Mouse (Mus musculus) forebrain, embryonic 16.5 days (tissue): ENCODE results near the gene Clptm1. TPM values are rescaled to one million over a fixed set of nuclear protein-coding genes. Genes with fewer than 3 reads are reported as not detected.

Experiments used
- ATAC-seq: fragments of 200-750 bp; cut with Nextera tagmentation; 2 replicates; pipeline ENCODE4 v1.8.0; 2017; ENCODE audit warnings: mild to moderate bottlenecking, moderate library complexity
- H3K27ac ChIP-seq: fragments of 300-500 bp; sonication (generic); 2 replicates; pipeline ENCODE4 v1.5.1; 2014; ENCODE audit warnings: low read length, control low read depth
- H3K27me3 ChIP-seq: fragments of 300-500 bp; sonication (generic); replicated peaks from 2 replicates; pipeline ENCODE4 v1.6.1; 2014; ENCODE audit warnings: low read length; ENCODE audit not compliant: control insufficient read depth, insufficient read depth
- H3K36me3 ChIP-seq: fragments of 300-500 bp; sonication (generic); 2 replicates; pipeline ENCODE4 v1.6.1; 2014; ENCODE audit not compliant: control insufficient read depth, insufficient read depth
- H3K4me1 ChIP-seq: fragments of 300-500 bp; sonication (generic); replicated peaks from 2 replicates; pipeline ENCODE4 v1.6.1; 2014; ENCODE audit warnings: low read length; ENCODE audit not compliant: control insufficient read depth, insufficient read depth
- H3K4me2 ChIP-seq: fragments of 300-500 bp; sonication (generic); 2 replicates; pipeline ENCODE4 v1.6.1; 2014; ENCODE audit warnings: mild to moderate bottlenecking, low read length, control low read depth
- H3K4me3 ChIP-seq: fragments of 300-500 bp; sonication (generic); replicated peaks from 2 replicates; pipeline ENCODE4 v1.5.1; 2014; ENCODE audit warnings: mild to moderate bottlenecking, low read length, control low read depth
- H3K9ac ChIP-seq: fragments of 300-500 bp; sonication (generic); replicated peaks from 2 replicates; pipeline ENCODE4 v1.6.1; 2014; ENCODE audit warnings: low read depth, low read length, control low read depth
- H3K9me3 ChIP-seq: fragments of 300-500 bp; sonication (generic); 2 replicates; pipeline ENCODE4 v1.6.1; 2016; ENCODE audit warnings: low read length; ENCODE audit not compliant: control insufficient read depth
- WGBS: fragments of 180-500 bp; shearing (Covaris S2); extraction: QIAGEN DNeasy Blood & Tissue Kit; methylation state at CpG from one replicate; pipeline ENCODE4 v1.1.7; 2014; 5-methylcytosine and 5-hydroxymethylcytosine counted together
- polyA plus RNA-seq: library from polyadenylated mRNA; unstranded; fragments of >200 nt; fragmentation: Nextera tagmentation; extraction: Ambion mirVana; gene quantifications from 2 replicates; pipeline ENCODE4 v1.2.1, GENCODE M21; 2015

The Clptm1 gene
- polyA plus RNA-seq, 1 experiment from 2014 or later: 92.5 TPM

DNA sequence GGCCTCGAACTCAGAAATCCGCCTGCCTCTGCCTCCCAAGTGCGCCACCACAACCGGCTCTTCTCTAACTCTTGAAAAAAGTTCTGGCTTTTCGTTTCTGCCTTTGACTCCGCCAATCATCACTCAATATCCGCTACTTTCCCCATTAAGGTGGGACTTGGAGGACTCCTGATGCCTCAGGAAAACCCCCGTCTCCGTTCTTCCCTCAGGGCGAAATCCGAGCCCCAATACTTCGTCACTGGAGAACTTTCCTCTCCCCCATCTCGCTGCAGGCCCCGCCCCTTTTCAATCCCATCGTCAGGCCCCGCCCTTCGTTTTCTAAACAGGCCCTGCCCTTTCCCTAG, 36.7 kb downstream of the Clptm1 start:
- H3K9me3 ChIP-seq: no peaks in the 10 kb centered on the region
- H3K9ac ChIP-seq: no peak overlapping the region
- no peak for ATAC-seq
- peak overlapping the region; percentile 65 for H3K4me3 ChIP-seq
- H3K27me3 ChIP-seq: no peaks in the 10 kb centered on the region
- peak overlapping the region; percentile 94 for H3K4me2 ChIP-seq
- no peak overlapping the region for H3K27ac ChIP-seq
- H3K4me1 ChIP-seq: peaks cover 8% of the 10 kb centered on the region
- WGBS: 15% methylated on average over 17 of the region's 17 CpGs
- H3K36me3 ChIP-seq: 0 out of 2 replicates have a peak, but pooled peaks cover 2% of the 10 kb centered on the region

DNA sequence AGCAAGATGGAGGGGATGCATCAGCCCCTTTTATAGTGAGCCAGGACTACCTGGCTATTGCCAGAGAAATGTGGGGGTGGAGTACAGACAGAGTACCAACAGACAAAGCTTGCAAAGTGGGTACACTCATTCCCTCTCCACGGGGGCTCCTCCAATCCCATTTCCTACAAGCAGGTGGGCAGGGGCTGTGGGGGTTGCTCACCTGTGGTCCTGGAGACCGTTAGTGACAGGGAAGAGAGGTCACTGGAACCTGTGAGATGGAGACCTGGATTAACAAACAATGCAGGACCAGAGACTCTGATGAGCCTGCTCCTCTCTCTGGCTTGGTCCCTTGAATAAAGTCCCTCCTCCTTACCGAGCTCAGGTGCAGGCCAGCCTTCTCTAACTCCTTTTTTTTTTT, 37.1 kb downstream of the Clptm1 start:
- H3K4me3 ChIP-seq: no peak overlapping the region
- WGBS: 72% methylated on average over 3 of the region's 3 CpGs
- H3K27me3 ChIP-seq: no peaks in the 10 kb centered on the region
- peak overlapping the region; percentile 94 for H3K4me2 ChIP-seq
- H3K9me3 ChIP-seq: no peaks in the 10 kb centered on the region
- H3K27ac ChIP-seq: no peak overlapping the region
- H3K36me3 ChIP-seq: no peaks in the 10 kb centered on the region
- no peak for ATAC-seq
- no peak overlapping the region for H3K9ac ChIP-seq
- H3K4me1 ChIP-seq: peaks cover 8% of the 10 kb centered on the region

DNA sequence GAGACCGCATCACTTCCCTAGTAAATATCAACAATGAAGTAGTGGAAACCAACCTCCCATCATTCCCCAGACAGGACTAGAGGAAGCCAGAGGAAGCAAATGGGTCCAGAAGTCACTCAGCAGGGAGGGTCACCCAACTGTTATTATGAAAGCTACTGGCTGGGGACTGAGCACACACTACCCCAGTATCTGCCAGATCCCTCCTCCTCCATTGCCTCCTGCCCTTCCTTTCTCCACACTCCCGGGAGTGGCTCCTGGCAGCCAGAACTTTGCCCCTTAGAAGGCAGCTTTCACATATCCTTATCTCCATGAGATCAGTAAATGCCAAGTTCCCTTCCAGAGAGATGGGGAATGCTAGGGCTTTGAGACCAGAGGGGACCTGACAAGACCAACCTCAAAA, 41.4 kb downstream of the Clptm1 start:
- ATAC-seq: no peak
- Histone ChIP-seq H3K4me1 (peaks cover 7% of the 10 kb centered on the region), H3K4me2 (no peak overlapping the region), H3K4me3 (no peak overlapping the region), H3K9me3 (no peaks in the 10 kb centered on the region), H3K27me3 (no peaks in the 10 kb centered on the region), H3K27ac (no peak overlapping the region), H3K9ac (no peak overlapping the region), H3K36me3 (no peaks in the 10 kb centered on the region)
- 80% methylated on average over 2 of the region's 2 CpGs for WGBS

DNA sequence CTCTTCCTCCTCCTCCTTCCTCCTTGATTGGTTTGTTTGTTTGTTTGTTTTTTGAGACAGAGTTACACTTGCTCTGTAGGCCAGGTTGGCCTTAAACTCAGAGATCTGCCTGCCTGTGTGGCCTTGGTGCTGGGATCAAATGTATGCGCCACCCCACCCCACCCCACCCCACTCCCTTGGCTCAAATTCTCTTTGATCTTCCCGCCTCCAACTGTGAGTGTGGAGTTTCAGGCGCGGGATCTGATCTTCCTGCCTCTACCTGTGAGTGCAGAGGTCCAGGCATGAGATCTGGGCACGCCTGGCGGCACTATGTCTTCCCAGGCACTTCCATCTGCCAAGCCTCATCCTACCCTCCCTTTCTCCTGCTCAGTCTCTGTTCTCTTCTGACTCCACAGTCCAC, 42.6 kb downstream of the Clptm1 start:
- H3K4me2 ChIP-seq: no peak overlapping the region
- WGBS: 46% methylated on average over 6 of the region's 6 CpGs
- H3K4me3 ChIP-seq: no peak overlapping the region
- H3K27ac ChIP-seq: no peak overlapping the region
- H3K4me1 ChIP-seq: 0 out of 2 replicates have a peak, but pooled peaks cover 3% of the 10 kb centered on the region
- no peaks in the 10 kb centered on the region for H3K9me3 ChIP-seq
- H3K36me3 ChIP-seq: no peaks in the 10 kb centered on the region
- ATAC-seq: no peak
- H3K9ac ChIP-seq: no peak overlapping the region
- no peaks in the 10 kb centered on the region for H3K27me3 ChIP-seq

DNA sequence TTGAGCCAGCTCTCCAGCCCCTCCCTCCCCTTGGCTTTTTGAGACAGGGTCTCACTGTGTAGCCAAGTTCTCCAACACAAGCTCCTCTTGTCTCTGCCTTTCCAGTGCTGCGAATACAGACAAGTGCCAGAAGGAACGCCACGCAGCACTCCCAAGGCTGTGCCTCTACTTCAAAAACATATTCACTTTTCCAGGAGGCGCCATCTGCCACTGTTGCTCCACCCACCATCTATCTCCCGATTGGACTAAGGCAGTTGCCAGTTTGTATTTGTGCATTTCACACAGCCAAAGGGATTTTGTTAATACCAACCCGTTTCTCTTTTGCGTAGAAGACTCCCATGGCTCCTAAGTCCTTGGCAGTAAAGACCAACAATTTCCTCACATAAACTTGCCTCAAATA, 44.0 kb downstream of the Clptm1 start:
- H3K9ac ChIP-seq: no peak overlapping the region
- H3K27ac ChIP-seq: no peak overlapping the region
- H3K9me3 ChIP-seq: no peaks in the 10 kb centered on the region
- H3K36me3 ChIP-seq: no peaks in the 10 kb centered on the region
- H3K4me2 ChIP-seq: no peak overlapping the region
- 72% methylated on average over 7 of the region's 7 CpGs for WGBS
- no peak overlapping the region for H3K4me3 ChIP-seq
- H3K4me1 ChIP-seq: 0 out of 2 replicates have a peak, but pooled peaks cover 3% of the 10 kb centered on the region
- ATAC-seq: peak; percentile 31; the same call in 1 of the 2 replicates
- H3K27me3 ChIP-seq: no peaks in the 10 kb centered on the region

DNA sequence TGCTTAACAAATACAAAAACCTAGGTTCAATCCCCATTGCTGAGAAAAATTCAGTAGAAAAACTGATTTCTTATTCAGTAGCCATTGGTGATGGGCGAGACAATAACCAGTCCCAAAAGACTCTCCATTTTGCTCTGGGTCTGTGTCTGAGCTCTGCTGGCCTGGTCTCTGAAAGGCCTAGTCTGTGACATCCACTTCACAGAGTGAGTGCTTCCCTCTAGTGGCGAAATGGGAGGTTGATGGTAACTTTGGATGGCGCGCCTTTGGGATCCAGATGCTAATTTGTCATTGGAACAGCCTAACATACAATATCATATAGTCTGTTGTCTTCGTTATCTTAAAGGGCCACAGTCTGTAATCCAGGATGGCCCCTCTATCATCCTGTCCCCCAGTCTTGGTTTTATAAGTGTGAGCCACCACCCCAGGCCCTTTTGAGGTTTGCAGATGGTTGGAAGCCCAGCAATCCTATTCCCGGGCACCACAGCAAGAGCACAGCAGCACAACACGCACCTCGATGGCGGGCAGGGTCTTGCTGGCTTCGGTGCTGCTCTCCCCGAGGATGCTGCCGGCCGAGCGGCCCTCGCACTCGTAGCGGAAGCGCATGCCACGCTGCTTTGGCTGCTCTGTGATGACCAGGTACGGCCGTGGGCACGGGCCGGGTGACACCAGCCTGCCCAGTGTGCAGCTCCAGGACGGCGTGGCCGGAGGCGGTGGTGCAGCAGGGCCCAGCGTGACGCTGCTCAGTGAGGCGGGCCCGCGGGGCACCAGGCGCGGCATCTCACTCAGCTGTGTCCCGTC, 45.6 kb downstream of the Clptm1 start:
- 7% methylated on average over 35 of the region's 35 CpGs for WGBS

DNA sequence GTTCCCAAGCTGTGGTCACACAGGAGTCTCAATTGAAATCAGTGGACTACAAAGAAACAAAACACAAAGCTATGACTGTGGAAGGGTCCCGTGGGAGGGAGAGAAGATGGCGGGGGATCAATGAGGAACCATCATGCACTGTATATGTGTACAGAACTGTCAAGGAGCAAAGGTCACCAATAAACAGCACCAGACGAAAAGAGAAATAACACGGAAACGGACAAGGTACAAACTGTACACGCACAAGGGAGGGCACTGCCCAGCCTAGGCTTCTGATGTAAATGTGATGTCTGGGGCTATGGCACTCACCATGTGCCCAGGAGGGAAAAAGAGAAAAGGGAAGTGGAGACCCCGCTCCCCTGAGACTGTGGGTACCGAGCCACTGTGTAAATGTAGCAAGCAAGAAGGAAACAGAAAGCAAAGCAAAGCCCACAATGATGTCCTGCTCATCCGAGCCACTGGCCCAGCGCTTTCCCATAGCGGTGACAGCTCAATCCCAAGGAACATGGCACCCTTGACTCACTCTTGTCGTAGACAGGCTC, 49.7 kb downstream of the Clptm1 start:
- 0 out of 2 replicates have a peak, but pooled peaks cover 3% of the 10 kb centered on the region for H3K4me1 ChIP-seq
- no peaks in the 10 kb centered on the region for H3K9me3 ChIP-seq
- 91% methylated on average over 12 of the region's 12 CpGs for WGBS
- no peak overlapping the region for H3K4me3 ChIP-seq
- ATAC-seq: no peak
- no peaks in the 10 kb centered on the region for H3K36me3 ChIP-seq
- H3K9ac ChIP-seq: no peak overlapping the region
- H3K27me3 ChIP-seq: no peaks in the 10 kb centered on the region
- no peak overlapping the region for H3K4me2 ChIP-seq
- no peak overlapping the region for H3K27ac ChIP-seq

More for the DNA sequence above, 45.6 kb downstream of the Clptm1 start:
- Histone ChIP-seq H3K4me1 (0 out of 2 replicates have a peak, but pooled peaks cover 3% of the 10 kb centered on the region), H3K36me3 (no peaks in the 10 kb centered on the region), H3K9me3 (no peaks in the 10 kb centered on the region), H3K27me3 (no peaks in the 10 kb centered on the region), H3K4me2 (peak overlapping the region; percentile 44), H3K27ac (no peak overlapping the region), H3K9ac (peak overlapping the region; percentile 47), H3K4me3 (peak overlapping the region; percentile 22)
- peak; percentile 80 for ATAC-seq

DNA sequence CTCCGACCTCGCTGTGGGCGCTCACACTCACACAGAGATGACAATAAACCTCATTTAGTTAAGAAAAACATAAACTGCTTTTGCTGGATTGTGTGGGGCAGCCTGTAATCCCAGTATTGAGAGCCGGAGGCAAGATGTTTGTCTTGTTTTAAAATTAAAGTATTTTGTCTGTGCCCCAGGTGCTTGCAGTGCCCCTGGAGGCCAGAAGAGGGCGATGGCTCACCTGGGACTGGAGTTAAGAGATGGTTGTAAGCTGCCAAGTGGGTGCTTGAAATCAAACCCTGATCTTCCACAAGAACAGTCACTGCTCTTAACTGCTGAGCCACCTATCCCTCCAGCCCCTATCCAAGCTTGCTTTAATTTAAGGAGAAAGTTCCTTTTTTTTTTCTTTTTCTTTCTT, 53.9 kb downstream of the Clptm1 start:
- no peak overlapping the region for H3K4me3 ChIP-seq
- 68% methylated on average over 5 of the region's 5 CpGs for WGBS
- no peak for ATAC-seq

DNA sequence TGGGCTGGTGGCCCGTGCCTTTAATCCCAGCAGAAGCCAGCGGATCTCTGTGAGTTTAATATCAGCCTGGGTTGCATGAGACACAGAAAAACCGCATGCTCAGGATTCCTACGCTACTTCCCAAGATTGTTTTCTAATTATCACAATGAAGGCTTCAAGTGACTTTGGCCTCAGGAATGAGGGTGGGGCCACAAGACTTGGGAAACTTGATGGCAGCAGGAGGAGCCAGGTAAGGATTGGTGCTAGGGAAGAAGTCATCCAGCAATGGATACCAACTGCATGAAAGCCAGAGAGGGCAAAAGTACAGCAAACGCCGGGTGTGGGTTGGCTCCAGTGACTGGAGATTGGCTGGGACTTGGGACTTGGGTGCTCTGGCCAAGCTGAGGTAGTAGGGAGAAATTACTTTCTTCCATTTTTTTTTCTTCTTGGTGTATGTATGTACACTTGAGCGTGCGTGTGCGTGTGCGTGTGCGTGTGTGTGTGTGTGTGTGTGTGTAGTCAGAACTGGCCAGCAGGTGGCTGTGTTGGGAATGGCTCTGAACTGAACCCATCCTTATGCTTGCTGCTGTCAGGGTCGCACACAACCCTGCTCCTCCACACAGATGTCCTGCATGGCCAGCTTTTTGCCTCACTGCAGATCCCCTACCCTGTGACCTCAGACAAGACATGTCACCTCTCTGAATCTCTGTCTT, 55.0 kb downstream of the Clptm1 start:
- H3K4me3 ChIP-seq: no peak overlapping the region
- no peaks in the 10 kb centered on the region for H3K27me3 ChIP-seq
- WGBS: 92% methylated on average over 12 of the region's 12 CpGs
- no peak for ATAC-seq
- no peak overlapping the region for H3K9ac ChIP-seq
- no peak overlapping the region for H3K27ac ChIP-seq
- H3K36me3 ChIP-seq: no peaks in the 10 kb centered on the region
- H3K4me2 ChIP-seq: no peak overlapping the region
- H3K9me3 ChIP-seq: no peaks in the 10 kb centered on the region
- no peaks in the 10 kb centered on the region for H3K4me1 ChIP-seq

More for the DNA sequence above, 53.9 kb downstream of the Clptm1 start:
- Histone ChIP-seq H3K4me1 (no peaks in the 10 kb centered on the region), H3K36me3 (no peaks in the 10 kb centered on the region), H3K9ac (no peak overlapping the region), H3K4me2 (no peak overlapping the region), H3K27me3 (no peaks in the 10 kb centered on the region), H3K27ac (no peak overlapping the region), H3K9me3 (no peaks in the 10 kb centered on the region)
